Mouse (Mus musculus): Measurements from ENCODE around the gene Fam102a.

The Fam102a gene

DNA sequence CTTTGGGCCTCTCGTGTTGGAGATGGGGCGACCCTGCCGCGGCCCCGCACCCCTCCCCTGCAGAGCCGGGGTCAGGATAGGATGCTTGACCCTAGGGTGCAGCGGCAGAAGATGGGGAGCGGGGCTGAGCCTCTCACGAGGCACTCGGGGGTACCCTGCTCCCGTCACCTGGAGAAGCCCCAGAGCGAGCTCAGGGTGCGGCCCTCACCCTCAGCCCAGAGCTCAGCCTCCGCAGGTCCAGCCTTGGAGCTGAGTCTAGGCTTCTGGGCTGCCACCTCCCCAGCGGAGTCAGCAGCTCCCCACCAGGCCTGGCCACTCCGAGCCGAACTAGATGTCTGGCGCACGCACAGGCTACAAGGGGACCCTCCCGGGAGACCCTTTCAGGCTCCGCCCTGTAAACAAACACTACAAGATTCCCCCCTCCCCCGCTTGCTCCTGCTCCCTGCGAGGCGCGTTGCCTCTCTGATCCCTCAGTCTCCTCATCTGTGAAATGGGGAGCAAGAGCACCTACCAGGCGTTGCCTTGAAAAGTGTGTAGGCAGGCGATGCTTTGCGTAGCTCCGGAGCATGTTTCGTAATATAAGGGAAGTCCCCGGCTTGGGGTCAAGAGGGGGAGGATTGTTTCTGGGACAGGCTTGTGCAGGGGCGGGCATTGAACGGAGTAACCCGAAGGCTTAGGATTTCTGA lies 72.3 kb downstream of the Fam102a start:
- DNase-seq (ENCODE audit: low spot score in 2 of 2) = peak in 1 of 2 experiments; percentile 59

DNA sequence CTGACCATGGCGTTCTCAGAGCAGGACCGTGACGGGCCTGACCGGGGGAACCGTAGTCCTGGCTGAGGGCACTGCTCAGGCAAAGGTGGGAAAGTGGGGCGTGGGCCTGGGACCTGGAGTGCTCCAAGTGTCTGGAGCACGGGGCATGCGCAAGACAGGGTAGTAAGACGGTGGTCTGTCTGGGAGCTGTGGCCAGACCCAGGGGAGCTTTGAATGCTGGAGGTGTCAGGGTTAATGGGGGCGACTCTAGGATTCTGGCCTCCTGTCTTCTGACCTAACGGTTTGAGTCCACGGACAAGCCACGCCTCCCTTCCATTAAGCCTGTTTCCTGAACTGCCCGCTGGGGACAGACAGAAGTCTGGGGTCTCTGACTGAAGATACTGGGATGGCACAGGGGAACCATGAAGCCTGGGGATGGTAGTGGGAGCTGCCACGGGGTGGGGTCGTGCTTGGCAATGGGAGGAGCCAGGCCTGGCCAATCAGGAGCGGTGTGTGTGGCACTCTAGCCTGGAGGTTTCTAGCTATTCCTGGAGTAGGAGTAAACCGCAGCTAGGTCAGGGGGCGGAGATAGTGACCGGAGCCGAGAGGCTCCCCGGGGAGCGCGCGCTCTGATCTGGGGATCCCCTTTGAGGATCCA lies 73.1 kb downstream of the Fam102a start:
- peak; percentile 71 to 82 for DNase-seq (ENCODE audit: low spot score in 2 of 2)

DNA sequence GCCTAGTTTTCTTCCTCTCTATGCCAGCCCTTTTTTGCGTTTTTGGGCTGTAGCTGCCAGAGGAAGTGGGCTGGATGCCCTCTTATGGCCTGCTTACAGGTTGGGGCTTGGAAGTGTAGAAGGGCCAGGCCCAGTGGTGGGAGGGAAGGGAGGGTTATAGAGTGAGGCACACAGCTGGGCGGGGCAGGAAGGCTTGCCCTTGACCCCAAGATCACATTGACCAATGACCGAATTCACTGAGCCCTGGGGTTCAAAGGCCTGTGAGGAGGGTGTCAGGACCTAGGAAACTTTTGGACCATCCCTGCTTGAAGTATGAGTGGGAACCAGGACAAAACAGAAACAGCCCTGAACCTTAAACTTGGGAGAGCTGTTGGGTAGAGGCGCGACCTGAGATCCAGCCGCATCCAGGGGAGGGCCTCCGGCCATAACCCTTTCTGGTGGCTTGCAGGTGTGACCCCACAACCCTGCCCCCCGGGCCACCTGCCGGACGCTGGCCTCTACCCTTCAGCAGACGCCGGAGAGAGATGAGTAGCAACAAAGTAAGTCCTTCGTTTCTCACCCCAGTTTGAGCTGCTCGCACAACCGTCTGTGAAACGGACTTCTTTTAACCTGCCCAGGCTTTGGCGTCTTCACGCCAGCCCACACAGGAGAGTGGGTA lies 73.8 kb downstream of the Fam102a start:
- DNase-seq (ENCODE audit: low spot score in 2 of 2) = no peak

GRCm38 (mm10) chr2:32610610-32611229 lies 75.6 kb downstream of the Fam102a start:
- DNase-seq (ENCODE audit: low spot score in 2 of 2) = peak; percentile 57 to 64

GRCm38 (mm10) chr2:32612274-32612673 lies 77.1 kb downstream of the Fam102a start:
- DNase-seq (ENCODE audit: low spot score in 2 of 2) = no peak

- no peak for DNase-seq (ENCODE audit: low spot score in 2 of 2)
Observed at GRCm38 (mm10) chr2:32617109-32617508, 82.0 kb downstream of the Fam102a start.

- no peak for DNase-seq (ENCODE audit: low spot score in 2 of 2)
Observed at GRCm38 (mm10) chr2:32617601-32618000, 82.5 kb downstream of the Fam102a start.

GRCm38 (mm10) chr2:32618051-32618450 lies 82.9 kb downstream of the Fam102a start:
- DNase-seq (ENCODE audit: low spot score in 2 of 2) = no peak

All from right cerebral cortex, postnatal 10 days (tissue).